Mouse (Mus musculus) spleen, adult 2 months (tissue): ENCODE results near the gene Ankrd40.

Experiments
- CTCF ChIP-seq: fragments of 200-500 bp; IDR thresholded peaks from 2 replicates; pipeline ENCODE4 v1.5.1; 2011; ENCODE audit warnings: mild to moderate bottlenecking, inconsistent platforms; ENCODE audit not compliant: insufficient read depth, insufficient read length, insufficient replicate concordance; ENCODE audit errors: extremely low read depth
- POLR2A ChIP-seq: fragments of 200-500 bp; IDR thresholded peaks from 2 replicates; pipeline ENCODE4 v1.6.1; 2011; ENCODE audit warnings: low read depth, low read length, inconsistent platforms

- no peak for TF ChIP-seq CTCF
- no peak for TF ChIP-seq POLR2A
Observed at GRCm38 (mm10) chr11:94349839-94350238, 22.0 kb downstream of the Ankrd40 start.
